Mouse (Mus musculus): ENCODE data around the gene Pdlim1. TPM values are rescaled to one million over a fixed set of nuclear protein-coding genes. Genes with fewer than 3 reads are reported as not detected.

Pdlim1 gene
- total RNA-seq, 2 experiments from 2014 or later: 13.1 to 14.3 TPM

GRCm38 (mm10) chr19:40288415-40288814 is 16.8 kb upstream of the Pdlim1 start:
- no peak for DNase-seq (ENCODE audit: extremely low spot score in 1 of 2, low spot score in 1 of 2)

GRCm38 (mm10) chr19:40284704-40285103 is 13.1 kb upstream of the Pdlim1 start:
- DNase-seq (ENCODE audit: extremely low spot score in 1 of 2, low spot score in 1 of 2): no peak

- DNase-seq (ENCODE audit: extremely low spot score in 1 of 2, low spot score in 1 of 2): no peak
Measured at GRCm38 (mm10) chr19:40283415-40283814, 11.8 kb upstream of the Pdlim1 start.

GRCm38 (mm10) chr19:40278372-40279023 is 6.9 kb upstream of the Pdlim1 start:
- DNase-seq (ENCODE audit: extremely low spot score in 1 of 2, low spot score in 1 of 2): no peak

GRCm38 (mm10) chr19:40277494-40277893 is 5.9 kb upstream of the Pdlim1 start:
- no peak for DNase-seq (ENCODE audit: extremely low spot score in 1 of 2, low spot score in 1 of 2)

- DNase-seq (ENCODE audit: extremely low spot score in 1 of 2, low spot score in 1 of 2): no peak
Measured at GRCm38 (mm10) chr19:40275401-40276188, 4.0 kb upstream of the Pdlim1 start.

- no peak for DNase-seq (ENCODE audit: extremely low spot score in 1 of 2, low spot score in 1 of 2)
Measured at GRCm38 (mm10) chr19:40272674-40273073, 1.0 kb upstream of the Pdlim1 start.

- no peak for DNase-seq (ENCODE audit: extremely low spot score in 1 of 2, low spot score in 1 of 2)
Measured at GRCm38 (mm10) chr19:40270351-40271307, 1.0 kb downstream of the Pdlim1 start.

- DNase-seq (ENCODE audit: extremely low spot score in 1 of 2, low spot score in 1 of 2): no peak
Measured at GRCm38 (mm10) chr19:40269526-40269925, 2.1 kb downstream of the Pdlim1 start.

- DNase-seq (ENCODE audit: extremely low spot score in 1 of 2, low spot score in 1 of 2): no peak
Measured at GRCm38 (mm10) chr19:40268493-40268892, 3.1 kb downstream of the Pdlim1 start.

GRCm38 (mm10) chr19:40267380-40267779 is 4.3 kb downstream of the Pdlim1 start:
- no peak for DNase-seq (ENCODE audit: extremely low spot score in 1 of 2, low spot score in 1 of 2)

GRCm38 (mm10) chr19:40259485-40259884 is 12.2 kb downstream of the Pdlim1 start:
- no peak for DNase-seq (ENCODE audit: extremely low spot score in 1 of 2, low spot score in 1 of 2)

GRCm38 (mm10) chr19:40257396-40257795 is 14.2 kb downstream of the Pdlim1 start:
- no peak for DNase-seq (ENCODE audit: extremely low spot score in 1 of 2, low spot score in 1 of 2)

- DNase-seq (ENCODE audit: extremely low spot score in 1 of 2, low spot score in 1 of 2): no peak
Measured at GRCm38 (mm10) chr19:40256376-40257050, 15.1 kb downstream of the Pdlim1 start.

- DNase-seq (ENCODE audit: extremely low spot score in 1 of 2, low spot score in 1 of 2): no peak
Measured at GRCm38 (mm10) chr19:40255561-40255960, 16.1 kb downstream of the Pdlim1 start.

- no peak for DNase-seq (ENCODE audit: extremely low spot score in 1 of 2, low spot score in 1 of 2)
Measured at GRCm38 (mm10) chr19:40254741-40255140, 16.9 kb downstream of the Pdlim1 start.

GRCm38 (mm10) chr19:40253768-40254167 is 17.9 kb downstream of the Pdlim1 start:
- DNase-seq (ENCODE audit: extremely low spot score in 1 of 2, low spot score in 1 of 2): no peak

- DNase-seq (ENCODE audit: extremely low spot score in 1 of 2, low spot score in 1 of 2): no peak
Measured at GRCm38 (mm10) chr19:40251115-40251514, 20.5 kb downstream of the Pdlim1 start.

- no peak for DNase-seq (ENCODE audit: extremely low spot score in 1 of 2, low spot score in 1 of 2)
Measured at GRCm38 (mm10) chr19:40249352-40249751, 22.3 kb downstream of the Pdlim1 start.

GRCm38 (mm10) chr19:40248476-40248875 is 23.2 kb downstream of the Pdlim1 start:
- no peak for DNase-seq (ENCODE audit: extremely low spot score in 1 of 2, low spot score in 1 of 2)
